8 mouse cellular contexts compared by ENCODE assay signal in the genomic region with DNA sequence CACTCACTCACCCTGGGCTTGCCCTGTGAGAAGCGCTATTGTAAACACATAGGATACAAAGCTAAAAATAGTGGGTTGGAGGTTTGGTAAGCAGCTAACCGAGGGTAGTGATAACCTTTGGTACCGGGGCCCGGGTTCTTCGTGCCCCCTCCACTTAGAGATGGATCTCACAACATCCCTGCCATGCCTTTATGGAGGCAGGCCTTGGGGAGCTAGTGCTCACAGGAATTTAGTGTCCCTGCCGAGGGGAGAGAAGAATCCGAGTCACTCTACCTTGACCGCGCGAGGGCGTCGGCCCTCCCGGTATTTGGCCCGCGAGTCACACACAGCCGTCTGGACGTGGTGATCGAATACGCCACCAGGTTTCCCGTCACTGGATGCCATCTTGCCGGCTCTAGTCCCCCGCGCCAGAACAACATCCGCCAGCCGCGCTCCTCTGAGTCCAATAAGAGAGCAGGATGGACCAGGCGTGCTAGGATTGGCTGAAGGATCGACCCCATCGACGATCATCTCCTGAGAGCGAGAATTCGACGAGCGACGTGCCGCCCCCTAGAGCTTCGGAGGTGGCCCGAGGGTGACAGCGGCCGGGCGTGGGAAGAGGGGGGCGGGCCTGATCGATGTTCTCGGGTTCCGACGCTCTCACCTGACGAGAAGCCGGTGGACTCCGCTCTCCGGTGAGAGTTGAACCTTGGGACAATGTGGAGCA. TPM values are rescaled to one million over a fixed set of nuclear protein-coding genes. Genes with fewer than 3 reads are reported as not detected.
A peak's percentile ranks its signal among the peaks of the same experiment; 100 is the strongest.
DNase-seq lines count a peak whose midpoint lies in the region; ATAC-seq and TF ChIP-seq lines count a peak whose summit lies in the region.

TSS of gene Pex1 (plus strand) at position 374 of the 706 bp plus-strand sequence.

- peak; percentile 97 for ATAC-seq in embryonic facial prominence, embryonic 13.5 days (ENCODE audit: insufficient number of reproducible peaks, insufficient read depth, low FRiP score, low TSS enrichment, low read depth)
- ATAC-seq in limb, embryonic 12.5 days (ENCODE audit: insufficient number of reproducible peaks, insufficient read depth, low FRiP score, low TSS enrichment, low read depth), result peak; percentile 98
- ATAC-seq in midbrain, embryonic 15.5 days (replicated peaks), result peak; percentile 98

- H3K27me3 ChIP-seq in embryonic facial prominence, embryonic 13.5 days, result no peaks in the 10 kb centered on the region
- no peaks in the 10 kb centered on the region for H3K27me3 ChIP-seq in kidney, adult 2 months (replicated peaks; ENCODE audit: control insufficient read depth, insufficient read depth, low read length)
- H3K27me3 ChIP-seq in limb, embryonic 12.5 days, result no peaks in the 10 kb centered on the region
- no peaks in the 10 kb centered on the region for H3K27me3 ChIP-seq in midbrain, embryonic 15.5 days (replicated peaks)
- H3K27me3 ChIP-seq in spleen, adult 2 months (ENCODE audit: control insufficient read depth, insufficient read depth, low read length), result no peaks in the 10 kb centered on the region

- peak within 1 kb of the TSS; percentile 85 for H3K4me2 ChIP-seq in embryonic facial prominence, embryonic 13.5 days
- peak within 1 kb of the TSS; percentile 81 for H3K4me2 ChIP-seq in limb, embryonic 12.5 days
- peak within 1 kb of the TSS; percentile 79 for H3K4me2 ChIP-seq in midbrain, embryonic 15.5 days

- H3K4me1 ChIP-seq in embryonic facial prominence, embryonic 13.5 days, result peaks cover 15% of the 10 kb centered on the region
- H3K4me1 ChIP-seq in kidney, adult 2 months (ENCODE audit: control insufficient read depth, insufficient read depth, low read length), result 0 out of 2 replicates have a peak, but pooled peaks cover 6% of the 10 kb centered on the region
- peaks cover 15% of the 10 kb centered on the region for H3K4me1 ChIP-seq in limb, embryonic 12.5 days (replicated peaks)
- H3K4me1 ChIP-seq in midbrain, embryonic 15.5 days, result peaks cover 28% of the 10 kb centered on the region
- 0 out of 2 replicates have a peak, but pooled peaks cover 2% of the 10 kb centered on the region for H3K4me1 ChIP-seq in spleen, adult 2 months (ENCODE audit: control insufficient read depth, insufficient read depth, insufficient read length)

- peak; percentile 45 for TF ChIP-seq CTCF in kidney, adult 2 months (conservative IDR thresholded peaks at IDR 0.05; ENCODE audit: insufficient read depth, insufficient read length, low read depth, low read length)
- TF ChIP-seq CTCF in spleen, adult 2 months (IDR thresholded peaks at IDR 0.05; ENCODE audit: extremely low read depth, insufficient read depth, insufficient read length, insufficient replicate concordance), result 0 out of 2 replicates have a peak, but pooled peaks have one; percentile 15

- peak; percentile 88 for DNase-seq in 3134 (ENCODE audit: extremely low read depth, insufficient read length, low spot score)
- peak; percentile 95 to 96 for DNase-seq in adrenal gland, postnatal 36 days
- DNase-seq in heart, adult 18-20 months, result peak; percentile 96 to 97
- peak; percentile 98 for DNase-seq in kidney, adult 2 months
- DNase-seq in spleen, adult 2 months (ENCODE audit: low read depth in 1 of 2, low spot score in 2 of 2), result peak; percentile 93 to 95

- no peak for TF ChIP-seq POLR2A in kidney, adult 2 months (IDR thresholded peaks at IDR 0.05; ENCODE audit: low read depth, low read length)
- peak; percentile 18; the same call in 1 of the 2 replicates for TF ChIP-seq POLR2A in spleen, adult 2 months (IDR thresholded peaks at IDR 0.05; ENCODE audit: low read depth, low read length)

- H3K36me3 ChIP-seq in embryonic facial prominence, embryonic 13.5 days, result peaks cover 18% of the 10 kb centered on the region
- H3K36me3 ChIP-seq in kidney, adult 2 months (ENCODE audit: control insufficient read depth, insufficient read depth, low read length), result no peaks in the 10 kb centered on the region
- peaks cover 22% of the 10 kb centered on the region for H3K36me3 ChIP-seq in limb, embryonic 12.5 days
- peaks cover 7% of the 10 kb centered on the region; the same call in 1 of the 2 replicates for H3K36me3 ChIP-seq in midbrain, embryonic 15.5 days (replicated peaks)
- H3K36me3 ChIP-seq in spleen, adult 2 months (ENCODE audit: control insufficient read depth, insufficient read depth, low read length), result peaks cover 5% of the 10 kb centered on the region

- WGBS in embryonic facial prominence, embryonic 13.5 days, result under 1% methylated on average over 50 of the region's 50 CpGs
- under 1% methylated on average over 50 of the region's 50 CpGs for WGBS in kidney, adult 2 months
- WGBS in limb, embryonic 12.5 days, result under 1% methylated on average over 50 of the region's 50 CpGs
- under 1% methylated on average over 50 of the region's 50 CpGs for WGBS in midbrain, embryonic 15.5 days
- WGBS in spleen, adult 2 months, result under 1% methylated on average over 50 of the region's 50 CpGs

- H3K4me3 ChIP-seq in embryonic facial prominence, embryonic 13.5 days, result peak within 1 kb of the TSS; percentile 60
- H3K4me3 ChIP-seq in kidney, adult 2 months (ENCODE audit: insufficient read depth, low read depth, low read length), result peak within 1 kb of the TSS; percentile 86
- H3K4me3 ChIP-seq in limb, embryonic 12.5 days (replicated peaks), result peak within 1 kb of the TSS; percentile 78
- H3K4me3 ChIP-seq in midbrain, embryonic 15.5 days, result peak within 1 kb of the TSS; percentile 81
- H3K4me3 ChIP-seq in spleen, adult 2 months (ENCODE audit: extremely low read depth, insufficient read depth, insufficient read length), result peak within 1 kb of the TSS; percentile 68

- H3K27ac ChIP-seq in embryonic facial prominence, embryonic 13.5 days, result 0 out of 2 replicates have a peak within 1 kb of the TSS, but pooled peaks have one; percentile 35
- H3K27ac ChIP-seq in kidney, adult 2 months (ENCODE audit: insufficient read depth, low read depth, low read length), result peak within 1 kb of the TSS; percentile 84
- H3K27ac ChIP-seq in limb, embryonic 12.5 days, result peak within 1 kb of the TSS; percentile 64; the same call in 1 of the 2 replicates
- peak within 1 kb of the TSS; percentile 83 for H3K27ac ChIP-seq in midbrain, embryonic 15.5 days
- peak within 1 kb of the TSS; percentile 60 for H3K27ac ChIP-seq in spleen, adult 2 months (ENCODE audit: insufficient read depth, low read length)

- no peaks in the 10 kb centered on the region for H3K9me3 ChIP-seq in embryonic facial prominence, embryonic 13.5 days
- H3K9me3 ChIP-seq in limb, embryonic 12.5 days, result no peaks in the 10 kb centered on the region
- no peaks in the 10 kb centered on the region for H3K9me3 ChIP-seq in midbrain, embryonic 15.5 days

- peak within 1 kb of the TSS; percentile 70 for H3K9ac ChIP-seq in embryonic facial prominence, embryonic 13.5 days
- peak within 1 kb of the TSS; percentile 65 for H3K9ac ChIP-seq in limb, embryonic 12.5 days (replicated peaks)
- peak within 1 kb of the TSS; percentile 77 for H3K9ac ChIP-seq in midbrain, embryonic 15.5 days

RNA-seq across cellular contexts. Expression of gene Pex1, which starts in this region (rescaled TPM):
- 10 to 100 TPM; 21.7 to 45.7 TPM for total RNA-seq in adrenal gland, postnatal 36 days (2021)
- 22.9 and 24.2 TPM in 2 replicates for polyA plus RNA-seq in embryonic facial prominence, embryonic 13.5 days (2015; fragmentation: Nextera tagmentation; extraction: Ambion mirVana)
- total RNA-seq in heart, adult 18-20 months (2021), result 10 to 100 TPM in 1 of 2 experiments, 1 to 10 TPM in 1; 6.2 to 10.9 TPM
- polyA plus RNA-seq in kidney, adult 2 months (2012; rRNA removed), result 10.8 and 11.1 TPM in 2 replicates
- 17.7 and 23.2 TPM in 2 replicates for polyA plus RNA-seq in limb, embryonic 12.5 days (2016; fragmentation: Nextera tagmentation; extraction: Ambion mirVana)
- polyA plus RNA-seq in midbrain, embryonic 15.5 days (2015; fragmentation: Nextera tagmentation; extraction: Ambion mirVana), result 22.6 and 30.2 TPM in 2 replicates
- 3.5 and 3.8 TPM in 2 replicates for polyA plus RNA-seq in spleen, adult 2 months (2012; rRNA removed)

Comparison
In these comparisons a context has a peak if more than half of its experiments do, and no peak if none do; other contexts are left out.
1. Peak in every context shown above with its lines: DNase-seq, ATAC-seq, H3K4me3 ChIP-seq and H3K27ac ChIP-seq.